Mouse (Mus musculus) heart, postnatal 0 days (tissue): ENCODE results near the gene Gpatch4.

ENCODE experiments used
- CTCF ChIP-seq: IDR thresholded peaks from 2 replicates; pipeline ENCODE4 v1.5.1; 2016; ENCODE audit warnings: antibody characterized with exemption, control low read depth, low read depth
- EP300 ChIP-seq: IDR thresholded peaks from 2 replicates; pipeline ENCODE4 v1.6.1; 2016; ENCODE audit warnings: antibody characterized with exemption, low read depth

- TF ChIP-seq CTCF (no peak), EP300 (no peak)
Measured at GRCm38 (mm10) chr3:87996401-87996800, 46.5 kb upstream of the Gpatch4 start.
